Mouse (Mus musculus) G1E (cell line): Measurements from ENCODE around the gene Pp2d1.

Experiments
- CTCF ChIP-seq: IDR thresholded peaks from 2 replicates; pipeline ENCODE4 v1.5.1; 2012; ENCODE audit warnings: low read depth, low read length, inconsistent platforms, mixed read lengths
- GATA1 ChIP-seq: IDR thresholded peaks from 2 replicates; pipeline ENCODE4 v1.6.1; 2012; ENCODE audit warnings: borderline replicate concordance, low read length, inconsistent platforms, mixed read lengths
- POLR2AphosphoS5 ChIP-seq: IDR thresholded peaks from 2 replicates; pipeline ENCODE4 v1.6.1; 2012; ENCODE audit warnings: low read depth, low read length, inconsistent platforms; ENCODE audit not compliant: insufficient replicate concordance

- TF ChIP-seq CTCF (no peak), POLR2AphosphoS5 (no peak), GATA1 (no peak)
These were observed 76.4 kb downstream of the Pp2d1 start, which contains the start of gene Efhb for GRCm38 (mm10) chr17:53462603-53463495.
